Mouse (Mus musculus): ENCODE measurements around the gene Cyth3. TPM values are rescaled to one million over a fixed set of nuclear protein-coding genes. Genes with fewer than 3 reads are reported as not detected.

The Cyth3 gene
- polyA plus RNA-seq, 1 experiment: 152 TPM

DNA sequence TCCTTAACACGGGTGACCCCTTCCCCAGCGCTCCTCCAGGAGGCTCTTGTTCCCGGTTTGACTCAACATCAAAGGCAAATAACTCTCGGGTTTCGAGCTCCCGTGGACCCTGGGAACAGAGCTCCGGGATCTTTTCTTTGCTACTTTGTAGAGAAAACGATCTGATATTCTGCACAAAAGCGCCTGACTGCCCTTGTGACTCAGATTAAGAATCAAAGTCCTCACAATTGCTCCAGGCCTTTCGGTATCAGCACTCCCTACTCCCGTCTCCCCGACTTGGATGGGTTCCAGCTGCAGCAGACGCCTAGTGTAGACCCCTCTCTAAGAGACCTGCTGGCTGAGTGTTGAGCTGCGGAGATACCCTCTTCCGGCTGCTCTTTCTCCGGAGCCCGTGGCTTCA lies 33.1 kb upstream of the Cyth3 start:
- WGBS: 47% methylated on average over 17 of the region's 17 CpGs
- TF ChIP-seq CTCF (IDR thresholded peaks at IDR 0.05; ENCODE audit: insufficient read depth, low read length): no peak
- TF ChIP-seq POLR2A (IDR thresholded peaks at IDR 0.05; ENCODE audit: borderline replicate concordance, extremely low read depth, low read depth, low read length): no peak
- DNase-seq: no peak
- Histone ChIP-seq H3K4me3 (replicated peaks; ENCODE audit: extremely low read depth, low read depth, low read length) (no peak overlapping the region), H3K4me1 (ENCODE audit: control insufficient read depth, insufficient read depth, low read length) (peaks cover 15% of the 10 kb centered on the region)

- H3K4me3 ChIP-seq (replicated peaks; ENCODE audit: extremely low read depth, low read depth, low read length): no peak overlapping the region
- TF ChIP-seq CTCF (IDR thresholded peaks at IDR 0.05; ENCODE audit: insufficient read depth, low read length) (no peak), POLR2A (IDR thresholded peaks at IDR 0.05; ENCODE audit: borderline replicate concordance, extremely low read depth, low read depth, low read length) (no peak)
- H3K4me1 ChIP-seq (ENCODE audit: control insufficient read depth, insufficient read depth, low read length): peaks cover 5% of the 10 kb centered on the region; the same call in 1 of the 2 replicates
- WGBS: 67% methylated on average over 5 of the region's 5 CpGs
- no peak for DNase-seq
These were observed 29.3 kb upstream of the Cyth3 start for GRCm38 (mm10) chr5:143592926-143593325.

DNA sequence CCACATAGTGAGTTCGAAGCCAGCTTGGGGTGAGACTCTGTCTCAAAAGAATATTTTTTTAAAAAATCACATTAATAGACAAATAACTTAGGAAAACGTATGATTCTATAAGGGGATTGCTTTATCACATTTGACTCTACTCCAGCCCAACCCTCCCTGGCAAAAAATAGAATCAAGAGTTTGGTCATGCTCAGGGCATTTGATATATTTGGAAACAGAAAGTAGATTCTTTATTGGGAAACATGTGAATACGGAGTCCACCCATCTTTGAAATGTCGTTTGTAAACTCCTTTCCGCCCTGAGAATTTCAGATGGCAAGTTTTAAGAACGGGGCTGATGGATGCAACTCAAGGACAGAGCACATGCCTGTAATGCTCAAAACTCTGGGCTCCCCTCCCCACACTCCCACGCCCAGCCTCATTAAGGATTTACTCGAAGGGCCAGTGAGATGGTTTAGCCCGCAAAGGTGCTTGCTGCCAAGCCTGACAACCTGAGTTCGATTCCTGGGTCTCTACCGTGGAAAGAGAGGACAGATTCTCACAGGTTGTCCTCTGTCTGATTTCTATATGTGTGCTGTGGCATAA lies 28.6 kb upstream of the Cyth3 start:
- TF ChIP-seq POLR2A (IDR thresholded peaks at IDR 0.05; ENCODE audit: borderline replicate concordance, extremely low read depth, low read depth, low read length) (no peak), CTCF (IDR thresholded peaks at IDR 0.05; ENCODE audit: insufficient read depth, low read length) (no peak)
- no peak overlapping the region for H3K4me3 ChIP-seq (replicated peaks; ENCODE audit: extremely low read depth, low read depth, low read length)
- DNase-seq: no peak
- peaks cover 5% of the 10 kb centered on the region; the same call in 1 of the 2 replicates for H3K4me1 ChIP-seq (ENCODE audit: control insufficient read depth, insufficient read depth, low read length)
- WGBS: 57% methylated on average over 11 of the region's 11 CpGs

DNA sequence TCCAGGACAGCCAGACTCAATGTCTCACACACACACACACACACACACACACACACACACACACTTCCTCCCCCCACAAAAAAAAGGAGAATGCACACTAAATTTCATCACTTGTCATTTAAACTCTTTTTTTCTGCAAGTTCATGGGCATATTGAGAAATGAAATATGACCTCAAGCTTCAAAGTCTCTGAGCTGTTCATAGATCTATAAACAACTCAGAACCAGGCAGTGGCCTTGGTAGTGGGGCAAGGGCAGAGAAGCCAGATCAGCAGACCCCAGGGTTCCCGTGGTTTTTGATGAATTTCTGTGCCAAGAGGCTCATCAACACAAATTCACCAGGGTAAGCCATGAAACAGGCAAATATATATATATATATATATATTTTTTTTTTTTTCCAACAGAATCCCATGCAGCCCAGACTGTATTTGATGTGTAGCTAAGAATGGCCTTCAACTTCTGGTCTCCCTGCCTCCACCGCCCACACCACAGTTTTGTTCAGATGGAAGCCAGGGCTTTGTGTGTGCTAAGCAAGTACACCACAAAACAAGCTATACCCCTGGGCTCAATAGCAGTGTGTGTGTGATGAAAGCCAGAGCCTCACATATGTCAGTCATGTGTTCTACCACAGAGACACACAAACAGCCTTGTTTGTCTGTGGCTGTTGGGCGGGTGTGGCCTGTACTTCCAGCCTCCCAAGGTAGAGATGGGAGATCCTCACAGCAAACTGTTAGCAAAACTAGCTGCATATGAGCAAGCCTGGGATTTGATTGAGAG lies 27.8 kb upstream of the Cyth3 start:
- DNase-seq: no peak
- WGBS: 78% methylated on average over 3 of the region's 3 CpGs
- TF ChIP-seq POLR2A (IDR thresholded peaks at IDR 0.05; ENCODE audit: borderline replicate concordance, extremely low read depth, low read depth, low read length) (no peak), CTCF (IDR thresholded peaks at IDR 0.05; ENCODE audit: insufficient read depth, low read length) (no peak)
- H3K4me1 ChIP-seq (ENCODE audit: control insufficient read depth, insufficient read depth, low read length): peaks cover 5% of the 10 kb centered on the region; the same call in 1 of the 2 replicates
- H3K4me3 ChIP-seq (replicated peaks; ENCODE audit: extremely low read depth, low read depth, low read length): no peak overlapping the region

DNA sequence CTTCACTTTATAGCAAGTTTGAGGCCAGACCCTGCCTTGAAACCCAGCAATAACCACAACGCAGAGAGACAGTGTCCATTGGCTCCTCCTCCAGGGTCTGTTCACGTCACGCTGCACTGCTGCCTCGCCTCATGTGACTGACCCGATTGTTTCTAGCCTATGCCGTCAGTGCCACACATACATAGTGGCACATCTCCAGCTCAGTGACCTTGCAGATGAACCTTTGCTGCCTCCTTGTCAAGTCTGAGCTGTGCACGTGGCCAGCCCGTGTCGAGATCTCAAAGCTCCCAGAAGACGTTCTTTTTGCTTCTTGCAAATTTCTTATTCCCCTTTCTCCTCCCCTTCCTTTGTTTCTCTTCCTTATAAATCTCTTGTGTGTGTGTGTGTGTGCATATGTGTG lies 20.2 kb upstream of the Cyth3 start:
- TF ChIP-seq CTCF (IDR thresholded peaks at IDR 0.05; ENCODE audit: insufficient read depth, low read length) (no peak), POLR2A (IDR thresholded peaks at IDR 0.05; ENCODE audit: borderline replicate concordance, extremely low read depth, low read depth, low read length) (no peak)

GRCm38 (mm10) chr5:143604157-143604774 lies 18.0 kb upstream of the Cyth3 start:
- DNase-seq: no peak
- Histone ChIP-seq H3K4me1 (ENCODE audit: control insufficient read depth, insufficient read depth, low read length) (no peaks in the 10 kb centered on the region), H3K4me3 (replicated peaks; ENCODE audit: extremely low read depth, low read depth, low read length) (no peak overlapping the region)
- TF ChIP-seq POLR2A (IDR thresholded peaks at IDR 0.05; ENCODE audit: borderline replicate concordance, extremely low read depth, low read depth, low read length) (no peak), CTCF (IDR thresholded peaks at IDR 0.05; ENCODE audit: insufficient read depth, low read length) (no peak)
- 77% methylated on average over 7 of the region's 7 CpGs for WGBS

More for the DNA sequence above, 20.2 kb upstream of the Cyth3 start:
- WGBS: 53% methylated on average over 10 of the region's 10 CpGs
- H3K4me1 ChIP-seq (ENCODE audit: control insufficient read depth, insufficient read depth, low read length): no peaks in the 10 kb centered on the region
- no peak for DNase-seq
- H3K4me3 ChIP-seq (replicated peaks; ENCODE audit: extremely low read depth, low read depth, low read length): no peak overlapping the region

DNA sequence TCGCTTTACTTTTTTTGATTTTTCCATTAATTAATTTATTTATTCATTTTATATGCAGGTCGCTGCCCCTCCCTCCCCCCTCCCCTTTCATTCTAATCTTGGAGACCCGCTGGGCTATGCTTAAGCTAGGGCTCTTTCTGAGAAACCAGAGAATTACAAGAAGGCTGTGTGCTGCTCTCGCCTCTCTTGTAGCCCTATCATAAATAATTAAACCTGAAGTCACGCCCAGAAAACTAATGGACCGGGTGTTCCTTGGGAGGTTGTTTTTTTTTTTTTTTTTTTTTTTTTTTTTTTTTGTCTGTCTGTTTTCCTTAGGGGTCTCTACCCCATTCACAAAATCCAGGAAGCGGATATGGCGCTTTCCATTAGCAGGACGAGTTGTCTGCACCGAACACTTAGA lies 15.5 kb upstream of the Cyth3 start:
- H3K4me1 ChIP-seq (ENCODE audit: control insufficient read depth, insufficient read depth, low read length): no peaks in the 10 kb centered on the region
- DNase-seq: no peak
- no peak for TF ChIP-seq CTCF (IDR thresholded peaks at IDR 0.05; ENCODE audit: insufficient read depth, low read length)
- no peak for TF ChIP-seq POLR2A (IDR thresholded peaks at IDR 0.05; ENCODE audit: borderline replicate concordance, extremely low read depth, low read depth, low read length)
- H3K4me3 ChIP-seq (replicated peaks; ENCODE audit: extremely low read depth, low read depth, low read length): no peak overlapping the region
- 90% methylated on average over 10 of the region's 10 CpGs for WGBS

GRCm38 (mm10) chr5:143608175-143608574 lies 14.1 kb upstream of the Cyth3 start:
- Histone ChIP-seq H3K4me3 (replicated peaks; ENCODE audit: extremely low read depth, low read depth, low read length) (no peak overlapping the region), H3K4me1 (ENCODE audit: control insufficient read depth, insufficient read depth, low read length) (no peaks in the 10 kb centered on the region)
- DNase-seq: no peak
- WGBS: 94% methylated on average over 10 of the region's 10 CpGs
- no peak for TF ChIP-seq CTCF (IDR thresholded peaks at IDR 0.05; ENCODE audit: insufficient read depth, low read length)
- no peak for TF ChIP-seq POLR2A (IDR thresholded peaks at IDR 0.05; ENCODE audit: borderline replicate concordance, extremely low read depth, low read depth, low read length)

GRCm38 (mm10) chr5:143611954-143612353 lies 10.3 kb upstream of the Cyth3 start:
- WGBS: 81% methylated on average over 7 of the region's 7 CpGs
- Histone ChIP-seq H3K4me3 (replicated peaks; ENCODE audit: extremely low read depth, low read depth, low read length) (no peak overlapping the region), H3K4me1 (ENCODE audit: control insufficient read depth, insufficient read depth, low read length) (peaks cover 6% of the 10 kb centered on the region)
- DNase-seq: no peak
- TF ChIP-seq CTCF (IDR thresholded peaks at IDR 0.05; ENCODE audit: insufficient read depth, low read length) (no peak), POLR2A (IDR thresholded peaks at IDR 0.05; ENCODE audit: borderline replicate concordance, extremely low read depth, low read depth, low read length) (no peak)
